Mouse (Mus musculus) c-Kit-positive CD71-positive TER-119-negative erythroid progenitor cells, embryonic 14.5 days (primary cell): ENCODE results near the gene Ifna4.

Experiments used
- DNase-seq: peaks from one replicate; pipeline ENCODE4 v3.0.0-alpha.2; 2013; ENCODE audit warnings: low read depth

The Ifna4 gene

DNA sequence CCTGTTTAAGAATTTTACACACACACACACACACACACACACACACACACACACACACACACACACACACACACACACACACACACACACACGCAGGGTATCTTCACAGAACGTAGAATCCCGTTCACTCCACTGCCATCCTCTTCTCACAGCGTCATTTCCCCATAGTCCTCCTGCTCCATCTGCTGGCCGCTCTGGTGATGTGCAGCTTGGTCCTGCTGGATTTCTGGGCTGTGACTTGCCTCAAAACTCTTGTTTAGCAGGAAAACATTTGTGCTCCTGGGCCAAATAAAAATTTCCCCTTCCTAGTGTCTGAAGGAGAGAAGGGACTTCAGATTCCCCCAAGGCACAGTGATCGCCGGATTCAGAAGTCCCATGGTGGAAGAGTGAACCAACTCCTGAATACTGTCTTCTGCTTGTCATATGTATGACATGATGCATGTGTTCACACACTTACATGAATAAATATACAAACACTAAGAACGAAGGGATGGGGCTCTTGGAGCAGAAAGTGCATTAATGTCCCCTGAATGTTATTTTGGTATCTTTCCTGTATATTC lies 25.8 kb downstream of the Ifna4 start:
- DNase-seq: peak; percentile 77

DNA sequence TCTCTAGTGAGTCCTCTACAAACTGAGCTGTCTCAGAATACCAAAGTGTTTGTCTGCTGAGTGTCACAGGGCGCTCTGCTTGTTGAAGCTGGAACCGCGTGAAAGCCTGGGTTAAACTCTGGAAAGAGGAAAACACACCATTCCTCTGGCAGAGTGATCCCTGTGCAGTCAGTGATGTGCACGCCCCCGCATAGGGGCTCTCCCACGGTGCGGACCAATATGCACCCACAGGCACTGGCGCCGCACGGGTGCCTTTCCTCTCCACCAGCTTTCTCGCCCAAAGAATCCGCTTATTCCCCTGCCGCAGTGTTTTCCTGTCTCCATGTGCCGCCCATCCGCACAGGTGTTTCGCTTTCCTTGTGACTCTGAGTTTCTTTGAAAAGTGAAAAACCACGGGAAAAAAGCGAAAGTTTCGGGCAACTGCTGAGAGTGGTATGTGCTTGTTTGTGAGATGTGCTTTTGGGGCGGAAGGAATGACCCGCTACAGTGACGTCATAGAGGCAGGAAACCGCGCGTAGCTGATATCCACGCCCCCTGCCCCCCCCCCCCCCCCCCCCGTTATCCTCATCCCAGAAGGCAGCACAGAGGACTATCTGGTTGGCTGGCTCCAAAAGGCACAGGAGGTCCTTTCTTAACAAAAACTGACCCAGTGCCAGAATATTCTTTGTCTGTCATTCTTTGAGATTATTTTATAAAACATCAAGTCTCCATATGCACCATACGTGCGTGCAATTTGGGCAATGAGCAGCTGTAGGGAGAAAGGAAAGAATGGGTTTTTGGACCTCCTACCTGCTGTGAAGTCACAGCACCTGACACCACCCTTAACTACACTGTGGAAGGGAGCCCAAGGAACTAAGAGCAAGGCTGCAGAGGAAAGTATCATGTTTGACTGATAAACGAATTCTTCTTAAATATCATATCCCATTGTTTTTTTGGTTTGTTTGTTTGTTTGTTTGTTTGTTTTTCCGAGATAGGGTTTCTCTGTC lies 26.6 kb downstream of the Ifna4 start:
- DNase-seq: peak; percentile 48

DNA sequence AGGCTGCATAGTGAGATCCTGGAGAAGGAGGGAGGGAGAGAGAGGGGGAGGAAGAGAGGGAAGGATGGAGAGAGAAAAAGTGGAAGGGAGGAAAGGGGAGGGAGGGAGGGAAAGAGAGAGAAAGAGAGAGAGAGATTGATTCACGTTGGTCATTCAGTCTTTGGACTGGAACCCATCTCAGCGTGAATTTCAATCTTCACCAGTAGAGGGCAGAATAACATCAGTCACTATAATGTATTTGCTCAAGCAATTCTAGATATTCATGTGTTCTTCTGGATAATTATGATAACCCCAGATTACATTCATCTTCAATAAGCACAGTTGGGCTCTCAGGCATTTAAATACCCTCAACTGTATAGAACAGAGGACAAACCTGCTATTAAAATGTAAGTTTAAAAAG lies 31.0 kb downstream of the Ifna4 start:
- peak; percentile 54 for DNase-seq

DNA sequence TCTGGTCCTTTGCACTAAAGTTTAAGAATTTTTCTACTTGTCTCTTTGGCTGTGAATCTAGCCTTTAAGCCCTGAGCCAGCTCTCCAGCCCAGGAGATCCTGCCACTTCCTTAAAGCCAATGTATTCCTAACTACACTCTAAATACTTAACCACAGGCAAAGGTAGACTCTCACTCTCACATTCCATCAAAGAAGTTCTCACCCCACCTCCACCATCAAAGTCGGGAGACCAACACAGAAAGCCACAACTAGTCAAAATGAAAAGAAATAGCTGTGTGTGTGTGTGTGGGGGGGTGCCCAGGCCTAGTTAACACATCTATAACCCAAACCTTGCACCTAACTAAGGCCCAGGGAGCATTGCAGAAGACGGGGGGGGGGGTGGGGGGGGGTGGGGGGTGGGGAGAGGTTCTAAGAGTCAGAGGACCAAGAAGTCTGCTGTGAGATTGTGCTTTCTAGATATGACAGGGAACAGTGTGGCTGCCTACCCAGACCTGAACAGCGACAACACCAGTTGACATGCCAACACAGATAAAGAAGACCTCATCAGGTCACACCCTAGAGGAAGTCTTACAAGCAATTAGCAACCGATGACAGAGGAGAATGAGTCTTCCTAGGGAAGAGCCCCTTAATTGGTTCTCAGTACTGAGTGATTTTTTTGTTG lies 33.9 kb downstream of the Ifna4 start:
- DNase-seq: peak; percentile 59

DNA sequence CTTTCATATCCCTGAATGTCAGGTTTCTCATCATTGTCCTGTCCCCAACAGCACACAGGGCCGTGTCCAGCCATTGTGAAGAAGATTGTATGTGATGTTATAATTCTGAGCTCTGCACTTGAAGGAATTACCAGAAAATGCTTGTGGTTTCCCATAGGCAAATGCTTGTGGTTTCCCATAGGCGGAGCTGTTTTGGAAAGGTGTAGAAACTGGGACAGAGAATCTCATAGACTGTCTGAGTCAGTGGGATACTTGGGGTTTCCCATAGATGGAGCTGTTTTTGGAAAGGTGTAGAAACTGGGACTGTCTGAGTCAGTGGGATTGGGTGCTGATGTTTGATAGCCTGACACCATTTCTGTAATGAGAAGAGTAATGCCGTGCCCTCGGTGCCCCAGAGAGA lies 34.9 kb downstream of the Ifna4 start:
- no peak for DNase-seq

DNA sequence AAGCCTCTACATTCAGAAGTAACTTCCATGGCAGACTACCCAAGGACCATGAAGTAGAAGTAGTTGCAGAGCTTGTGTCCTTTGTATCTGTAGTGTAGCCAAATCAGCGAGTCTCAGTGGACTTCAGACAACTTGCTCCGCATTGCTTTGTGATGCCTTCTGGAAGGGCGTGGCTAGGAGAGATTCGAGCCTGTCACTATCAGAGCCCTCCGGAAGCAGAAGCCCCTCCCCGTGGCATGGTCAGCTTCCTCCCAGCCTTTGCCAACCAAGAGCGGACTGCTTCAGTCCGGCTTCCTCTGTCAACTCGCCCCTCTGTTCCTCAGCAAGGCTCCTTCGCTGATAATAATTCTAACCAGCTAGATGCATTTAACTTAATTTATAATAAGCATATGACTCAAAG lies 36.6 kb downstream of the Ifna4 start:
- peak; percentile 36 for DNase-seq

DNA sequence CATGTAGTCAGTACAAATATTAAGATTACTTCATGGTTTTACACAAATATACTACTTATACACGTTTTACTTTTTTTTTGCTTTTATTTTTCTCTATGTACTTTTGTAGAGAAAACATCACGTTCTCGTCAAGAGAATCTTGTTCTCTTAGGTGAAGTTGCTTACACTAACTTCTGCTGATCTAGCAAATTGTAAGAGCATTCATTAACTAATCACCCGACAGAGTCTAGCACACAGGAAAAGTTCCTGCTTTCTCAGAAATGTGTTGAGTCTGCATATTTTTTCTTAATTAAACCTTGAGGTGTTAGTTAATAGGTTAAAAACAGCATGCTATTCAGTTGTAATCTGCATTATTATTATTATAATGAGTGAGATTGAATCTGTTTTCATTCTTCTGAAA lies 37.1 kb downstream of the Ifna4 start:
- no peak for DNase-seq

DNA sequence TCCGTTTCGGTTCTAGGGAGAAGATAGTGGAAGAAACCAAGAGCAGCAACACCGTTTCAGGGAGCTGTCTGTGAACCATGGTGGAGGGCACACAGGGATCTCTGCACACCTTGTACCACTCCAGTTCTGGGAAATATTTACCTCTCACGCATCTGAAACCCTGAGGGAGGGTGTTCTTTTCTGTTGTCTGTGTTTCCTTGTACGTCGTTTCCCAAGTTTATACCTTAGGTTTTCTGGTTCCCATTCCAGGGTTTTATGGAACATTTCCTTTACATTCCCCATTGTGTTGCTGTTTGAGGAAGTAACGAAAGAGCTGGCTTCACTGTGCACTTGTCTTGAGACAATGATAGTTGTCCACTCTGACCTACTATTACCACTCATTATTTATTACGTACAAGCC lies 38.4 kb downstream of the Ifna4 start, which contains the start of gene Ifne:
Gene Ifne, minus strand, starts transcription at position 101 of the 400 bp plus-strand sequence.
- DNase-seq: no peak

DNA sequence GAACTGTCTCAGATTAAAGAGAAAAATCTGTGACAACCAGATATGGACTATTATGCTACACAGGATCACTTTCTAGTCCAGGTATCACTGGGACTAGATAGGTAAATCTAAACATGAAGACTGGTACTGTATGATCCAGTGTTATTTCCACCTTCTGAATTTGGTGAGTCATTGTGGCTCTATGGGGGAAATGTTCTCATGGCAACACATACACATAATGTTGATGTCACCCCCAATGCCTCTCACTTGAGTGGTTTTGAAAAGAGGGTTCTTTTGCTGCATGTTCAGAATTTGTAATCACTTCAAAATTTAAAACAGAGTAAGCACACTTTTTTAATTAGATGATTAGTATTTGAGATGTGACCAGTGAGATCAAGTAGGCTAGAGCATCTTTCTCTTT lies 46.6 kb downstream of the Ifna4 start:
- DNase-seq: no peak
